In genomic region chr4:56907671-56908070, GRCm38 (mm10) we compare ENCODE assay signal across 32 mouse cellular contexts.
"Had no signal": no experiment of that assay in that cellular context is flagged by ENCODE, and none has a peak within 500 bp of the region (broad histone marks: within the 10 kb centered on the region; RNA-seq: fewer than 3 reads in every experiment).

No protein-coding gene starts in this region.

- H3K9me3 ChIP-seq: limb, embryonic 10.5 days; limb, embryonic 12.5 days; limb, embryonic 13.5 days; limb, embryonic 15.5 days; liver, embryonic 12.5 days; liver, embryonic 13.5 days; liver, embryonic 15.5 days; lung, embryonic 15.5 days; megakaryocyte, embryonic 14.5 days; midbrain, embryonic 10.5 days; midbrain, embryonic 12.5 days; midbrain, embryonic 13.5 days; midbrain, embryonic 15.5 days; neural tube, embryonic 12.5 days; neural tube, embryonic 13.5 days had no signal

- H3K9ac ChIP-seq: limb, embryonic 12.5 days; limb, embryonic 13.5 days; limb, embryonic 15.5 days; liver, embryonic 12.5 days; liver, embryonic 13.5 days; liver, embryonic 14.5 days; liver, embryonic 15.5 days; liver, postnatal 0 days; lung, embryonic 14.5 days; lung, embryonic 15.5 days; midbrain, embryonic 12.5 days; midbrain, embryonic 13.5 days; midbrain, embryonic 15.5 days; neural tube, embryonic 12.5 days; neural tube, embryonic 13.5 days had no signal

- H3K4me2 ChIP-seq: limb, embryonic 12.5 days; limb, embryonic 13.5 days; limb, embryonic 15.5 days; liver, embryonic 11.5 days; liver, embryonic 12.5 days; liver, embryonic 13.5 days; liver, embryonic 15.5 days; lung, embryonic 14.5 days; lung, embryonic 15.5 days; midbrain, embryonic 11.5 days; midbrain, embryonic 12.5 days; midbrain, embryonic 13.5 days; midbrain, embryonic 15.5 days; neural tube, embryonic 12.5 days; neural tube, embryonic 13.5 days had no signal

- H3K4me3 ChIP-seq: limb, embryonic 10.5 days; limb, embryonic 12.5 days; limb, embryonic 13.5 days; limb, embryonic 15.5 days; liver, embryonic 12.5 days; liver, embryonic 13.5 days; liver, embryonic 15.5 days; lung, embryonic 15.5 days; megakaryocyte, embryonic 14.5 days; midbrain, embryonic 10.5 days; midbrain, embryonic 12.5 days; midbrain, embryonic 13.5 days; midbrain, embryonic 15.5 days; myocyte; neural tube, embryonic 12.5 days; neural tube, embryonic 13.5 days had no signal

- DNase-seq: left cerebral cortex, postnatal 4 days; liver; liver, embryonic 13.5 days; liver, postnatal 0 days; lung, adult 18-20 months; lung, adult 2 months; lung, embryonic 14.5 days; lung, postnatal 10 days; lung, postnatal 14 days; lung, postnatal 36 days; lung, postnatal 4 days; midbrain, embryonic 14.5 days had no signal

- H3K27ac ChIP-seq: limb, embryonic 10.5 days; limb, embryonic 12.5 days; limb, embryonic 13.5 days; limb, embryonic 15.5 days; liver, embryonic 12.5 days; liver, embryonic 13.5 days; liver, embryonic 14.5 days; liver, embryonic 15.5 days; lung, embryonic 15.5 days; macrophage; midbrain, embryonic 10.5 days; midbrain, embryonic 12.5 days; midbrain, embryonic 13.5 days; midbrain, embryonic 15.5 days; neural tube, embryonic 12.5 days; neural tube, embryonic 13.5 days had no signal

- H3K27me3 ChIP-seq: limb, embryonic 12.5 days; limb, embryonic 13.5 days; limb, embryonic 15.5 days; liver, embryonic 12.5 days; liver, embryonic 13.5 days; liver, embryonic 15.5 days; lung, embryonic 15.5 days; megakaryocyte, embryonic 14.5 days; midbrain, embryonic 12.5 days; midbrain, embryonic 13.5 days; midbrain, embryonic 15.5 days; neural tube, embryonic 12.5 days; neural tube, embryonic 13.5 days had no signal

- ATAC-seq: liver, embryonic 12.5 days; liver, postnatal 0 days; midbrain, embryonic 13.5 days; midbrain, embryonic 15.5 days; midbrain, embryonic 16.5 days had no signal

- H3K4me1 ChIP-seq: limb, embryonic 15.5 days; liver, embryonic 12.5 days; liver, embryonic 15.5 days; lung, embryonic 15.5 days; megakaryocyte, embryonic 14.5 days; midbrain, embryonic 10.5 days; midbrain, embryonic 12.5 days; midbrain, embryonic 13.5 days; midbrain, embryonic 15.5 days; neural tube, embryonic 12.5 days; neural tube, embryonic 13.5 days had no signal
